Mouse (Mus musculus) cerebellum, adult 18-20 months (tissue): ENCODE measurements at regions not wholly inside any gene's neighbourhood (a gene's known extent, or its start where the extent isn't known, plus 50 kb on each side); places are given as distances from the start of the nearest gene placed in this dataset.
"Not testable (repeated sequence)": the region's sequence is repeated elsewhere in the genome, so short reads cannot be mapped to it uniquely, and the experiment has no call there.

Experiments used
- DNase-seq, 2 experiments: peaks; one replicate each; pipeline ENCODE4 v3.0.0; 2021

- DNase-seq: no peak
Measured at GRCm38 (mm10) chr14:71609698-71610301, 881.8 kb downstream of the Gm9195 start.

- no peak for DNase-seq
Measured at GRCm38 (mm10) chr14:71603710-71604109, 887.9 kb downstream of the Gm9195 start.

- no peak for DNase-seq
Measured at GRCm38 (mm10) chr14:71597859-71598258, 893.8 kb downstream of the Gm9195 start.

DNA sequence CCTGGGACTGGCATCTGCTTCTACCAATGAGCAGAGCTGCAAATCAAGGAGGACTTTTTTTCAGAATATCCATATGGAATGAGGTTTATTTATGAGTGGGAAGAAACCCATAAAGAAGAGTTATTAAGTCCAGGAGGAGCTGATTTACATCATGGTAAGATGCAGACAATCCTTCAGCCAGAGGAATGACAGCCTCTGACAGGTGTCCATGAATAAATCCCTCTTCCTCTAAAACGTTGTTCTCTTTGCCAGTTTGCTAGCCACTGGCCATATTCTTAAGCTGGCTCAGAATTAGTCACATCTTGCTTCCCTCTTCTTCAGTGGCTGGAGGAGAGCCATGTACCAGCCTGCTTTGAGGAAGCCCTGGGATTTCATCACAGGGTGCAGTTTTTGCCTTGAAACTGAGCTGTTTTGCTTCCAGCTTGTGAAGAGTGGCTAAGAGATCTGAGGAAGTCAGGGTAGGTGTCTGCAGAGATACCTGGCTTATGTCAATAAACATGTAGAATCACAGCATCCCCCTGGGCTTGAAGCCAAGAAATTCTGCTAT, 902.9 kb downstream of the Gm9195 start:
- DNase-seq: no peak

- no peak for DNase-seq
Measured at GRCm38 (mm10) chr14:71588006-71588405, 903.6 kb downstream of the Gm9195 start.

DNA sequence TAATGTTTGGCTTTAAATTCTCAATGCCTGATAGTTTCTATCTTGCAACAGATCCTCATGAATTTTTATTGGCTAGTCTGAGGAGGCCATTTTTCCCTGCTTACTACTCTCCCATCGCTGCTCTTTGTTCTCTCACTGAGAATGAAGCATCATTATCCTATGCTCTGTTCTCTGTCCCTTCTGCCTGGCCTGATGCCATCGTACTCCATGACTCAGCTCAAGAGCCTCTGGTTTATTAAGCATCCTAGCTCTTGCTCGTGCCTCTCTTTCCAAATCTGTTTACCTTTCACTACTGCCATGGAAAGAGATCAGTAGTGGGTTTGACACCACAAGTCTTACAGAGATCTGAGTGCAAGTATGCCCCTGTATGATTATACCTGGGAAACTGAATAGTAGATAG, 926.8 kb downstream of the Gm9195 start:
- no peak for DNase-seq

DNA sequence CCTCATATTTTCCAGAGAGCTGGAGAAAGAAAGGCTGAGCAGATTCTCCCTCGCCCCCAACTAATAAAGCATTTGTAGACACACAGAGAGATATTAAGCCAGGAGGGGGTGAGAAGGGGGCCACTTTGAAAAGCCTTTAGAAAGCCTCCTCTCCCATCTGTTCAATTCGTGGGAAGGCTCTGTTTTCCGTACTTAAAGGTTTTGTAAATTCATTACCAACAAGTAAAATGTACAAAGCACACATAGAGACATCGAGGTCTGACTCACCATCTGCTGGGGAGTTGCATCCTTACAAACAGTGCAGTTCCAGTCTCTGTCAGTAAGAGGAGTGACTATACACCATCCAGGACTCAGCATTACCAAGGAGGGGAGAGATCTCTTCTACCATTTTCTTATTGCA, 929.7 kb downstream of the Gm9195 start:
- DNase-seq: no peak

DNA sequence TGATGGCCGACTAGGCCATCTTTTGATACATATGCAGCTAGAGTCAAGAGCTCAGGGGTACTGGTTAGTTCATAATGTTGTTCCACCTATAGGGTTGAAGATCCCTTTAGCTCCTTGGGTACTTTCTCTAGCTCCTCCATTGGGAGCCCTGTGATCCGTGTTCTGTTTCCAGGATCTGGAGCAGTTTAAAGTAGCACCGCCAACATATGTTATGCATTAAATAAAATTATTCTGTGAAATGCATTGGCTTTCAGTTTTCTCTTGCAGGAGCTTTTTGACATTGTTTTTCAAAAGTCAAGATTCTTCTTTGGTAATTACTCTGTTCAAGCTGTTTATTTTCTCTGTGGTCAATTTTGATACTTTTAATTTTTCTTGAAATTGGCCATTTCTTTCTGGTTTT, 937.3 kb downstream of the Gm9195 start:
- DNase-seq: not testable (repeated sequence)

GRCm38 (mm10) chr14:71543580-71543979, 943.9 kb upstream of the Fam160b2 start:
- DNase-seq: no peak

DNA sequence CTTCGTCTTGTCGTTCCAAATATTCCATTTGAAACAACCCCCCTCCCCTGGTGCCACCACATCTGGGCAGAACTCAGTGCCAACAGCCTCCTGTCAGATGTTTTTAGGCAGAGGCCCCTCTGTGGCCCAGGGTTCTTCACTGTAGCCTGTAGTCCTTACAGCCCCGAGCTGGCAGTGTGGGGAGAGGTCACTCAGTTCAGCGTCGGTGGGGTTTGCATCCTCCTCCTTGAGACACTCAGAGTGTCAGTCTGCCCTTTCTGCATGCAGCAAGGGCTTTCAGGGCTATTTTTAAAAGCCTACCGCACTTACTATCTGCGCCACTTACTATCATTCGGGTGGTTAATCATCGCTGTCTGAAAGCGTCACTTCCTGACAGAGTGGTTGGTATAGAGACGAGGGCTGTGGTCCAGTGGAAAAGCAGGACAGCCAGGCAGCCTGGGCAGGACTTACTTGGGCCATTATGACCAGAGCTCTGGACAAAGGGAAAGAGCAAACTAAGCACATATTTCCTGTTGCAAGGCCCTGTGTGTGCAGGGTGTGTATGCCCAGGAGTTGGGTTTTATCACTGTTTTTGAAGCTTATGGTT, 932.5 kb upstream of the Fam160b2 start:
- no peak for DNase-seq

- DNase-seq: no peak
Measured at GRCm38 (mm10) chr14:71531298-71531697, 931.7 kb upstream of the Fam160b2 start.

DNA sequence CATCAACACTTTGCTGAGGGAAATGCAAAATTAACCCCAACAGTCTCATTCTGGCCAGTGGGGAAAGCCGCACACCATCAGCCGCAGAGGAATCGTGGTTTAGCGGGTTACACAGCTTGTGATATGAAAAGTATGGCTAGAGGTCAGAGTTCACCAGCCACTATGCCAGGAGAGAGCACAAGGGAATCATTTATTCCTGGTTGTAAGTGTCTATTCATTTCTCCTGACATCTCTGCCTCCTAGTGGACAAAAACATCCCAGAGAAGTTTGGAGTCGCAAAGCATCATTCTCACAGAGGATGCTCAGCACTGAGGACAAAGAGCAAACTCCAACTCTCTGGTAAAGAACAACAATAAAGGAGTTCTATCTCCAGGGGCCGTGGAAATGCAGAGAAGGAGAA, 930.8 kb upstream of the Fam160b2 start:
- no peak for DNase-seq

DNA sequence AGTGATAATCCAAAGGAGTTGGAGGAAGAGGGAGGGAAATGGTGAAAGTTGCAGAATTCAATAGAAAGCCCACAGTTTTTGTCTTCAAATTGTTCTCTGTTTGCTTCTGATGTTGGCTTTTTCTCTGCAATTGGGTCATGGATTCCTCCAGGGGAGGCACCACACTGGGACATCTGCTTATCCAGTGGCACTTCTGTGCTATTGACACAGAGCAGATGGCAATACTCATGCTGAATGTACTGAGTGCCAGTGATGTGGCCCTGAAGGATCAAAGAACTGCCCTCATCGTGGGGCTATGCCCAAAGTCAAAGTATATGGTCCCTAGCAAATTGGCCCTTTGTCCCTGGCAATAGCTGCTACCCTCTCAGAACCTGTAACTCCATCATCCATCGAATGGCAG, 918.9 kb upstream of the Fam160b2 start:
- DNase-seq: peak; percentile 30 to 49

DNA sequence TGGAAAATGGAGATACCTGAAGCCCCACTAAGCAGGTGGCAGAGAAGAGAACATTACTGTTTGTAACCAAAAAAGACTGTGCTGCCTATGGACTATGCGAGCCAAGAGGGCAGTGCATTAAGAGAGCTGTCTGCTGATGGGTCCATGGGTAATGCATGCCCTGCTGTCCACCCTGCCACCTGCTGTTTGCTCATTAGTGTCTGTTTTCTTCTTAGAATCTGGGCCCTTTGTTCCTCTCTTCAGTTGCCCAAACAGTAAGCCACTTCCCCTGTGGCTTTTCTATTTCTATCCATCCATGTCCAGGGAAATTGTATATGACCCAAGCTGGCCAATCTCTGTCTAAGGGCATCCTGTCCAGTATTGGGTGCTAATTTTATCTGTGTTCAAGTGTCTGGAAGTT, 901.2 kb upstream of the Fam160b2 start:
- peak in 1 of 2 experiments; percentile 8 for DNase-seq

DNA sequence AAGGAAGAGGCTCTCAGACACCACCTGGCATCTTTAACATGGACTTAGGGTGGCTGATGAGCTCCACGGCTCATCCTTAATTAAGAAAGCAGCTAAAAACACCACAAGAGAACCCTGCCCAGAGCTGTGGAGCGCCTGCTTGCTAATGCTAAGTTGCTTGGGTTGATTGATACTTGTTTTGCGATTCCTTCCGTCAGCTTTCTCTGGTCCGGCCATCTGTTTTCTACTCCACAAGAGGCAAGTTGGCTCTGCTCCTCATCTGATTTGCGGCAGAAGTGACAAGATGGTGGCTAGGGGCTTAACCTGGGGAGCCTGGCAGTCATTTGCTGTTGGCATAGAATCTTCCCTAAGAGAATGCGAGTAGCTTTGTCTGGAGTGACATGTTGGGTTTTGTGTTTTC, 891.6 kb upstream of the Fam160b2 start:
- no peak for DNase-seq

DNA sequence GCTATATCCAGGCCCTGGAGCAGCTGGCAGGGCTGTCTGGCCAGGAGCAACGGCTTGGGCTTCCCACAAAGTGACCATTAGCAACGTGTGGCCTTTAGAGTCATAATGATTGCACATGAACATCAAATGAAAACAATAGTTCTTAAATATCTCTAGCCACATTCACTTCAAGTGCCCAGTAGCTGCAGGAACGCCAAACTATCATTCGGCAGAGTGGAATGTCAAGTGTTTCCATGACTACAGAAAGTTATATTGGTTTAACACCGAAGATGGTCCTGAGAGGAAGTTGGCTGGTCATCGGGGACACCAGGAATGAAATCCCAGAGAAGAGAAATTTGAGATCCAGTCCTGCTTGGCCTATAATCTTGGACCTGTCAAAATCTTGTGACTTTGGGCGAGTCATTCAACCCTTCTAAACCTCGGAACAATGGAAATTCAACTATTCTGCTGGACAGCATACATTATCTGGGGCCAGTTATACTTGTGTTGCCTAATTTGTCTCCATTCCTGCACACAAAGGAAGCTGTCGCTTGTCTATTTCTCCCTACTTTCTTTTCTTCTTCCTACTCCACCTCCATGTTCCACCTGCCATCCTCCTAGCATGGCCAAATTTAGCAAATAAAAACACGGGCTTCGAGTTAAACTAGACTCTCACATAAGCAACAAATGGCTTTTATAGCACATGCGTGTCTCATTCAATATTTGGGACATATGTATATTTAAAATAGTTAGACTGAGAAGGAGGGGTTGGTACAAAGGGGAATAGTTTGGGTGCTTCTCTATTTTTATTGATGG, 886.7 kb upstream of the Fam160b2 start:
- no peak for DNase-seq

GRCm38 (mm10) chr14:71475656-71476055, 876.0 kb upstream of the Fam160b2 start:
- peak in 1 of 2 experiments; percentile 3 for DNase-seq

GRCm38 (mm10) chr14:71473907-71474306, 874.3 kb upstream of the Fam160b2 start:
- DNase-seq: peak; percentile 5 to 12

DNA sequence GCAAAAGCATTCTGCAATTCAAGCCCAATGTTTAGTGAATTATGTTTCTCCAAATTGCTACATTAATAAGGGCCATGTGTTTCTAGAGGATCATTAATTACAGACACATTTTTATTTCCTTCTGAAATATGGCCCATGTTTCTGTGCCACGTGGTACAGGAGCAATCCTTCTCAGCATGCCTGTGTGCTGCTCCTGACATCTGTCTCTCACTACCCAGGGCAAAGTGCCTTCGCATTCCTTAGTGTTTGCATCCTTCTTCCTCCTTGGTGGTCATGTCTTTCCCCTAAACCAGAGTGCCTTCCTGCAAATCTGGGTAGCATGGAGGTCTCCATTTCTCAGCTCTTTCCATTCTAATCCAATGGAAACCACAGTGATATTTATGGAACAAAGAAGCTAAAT, 832.7 kb upstream of the Fam160b2 start:
- no peak for DNase-seq
